Mouse (Mus musculus) limb, embryonic 13.5 days (tissue): Measurements from ENCODE around the gene Gal3st3. TPM values are rescaled to one million over a fixed set of nuclear protein-coding genes. Genes with fewer than 3 reads are reported as not detected.

Source experiments
- ATAC-seq: fragments of 200-750 bp; cut with Nextera tagmentation; 2 replicates; pipeline ENCODE4 v1.8.0; 2017; ENCODE audit warnings: low read depth, moderate number of reproducible peaks, moderate TSS enrichment; ENCODE audit not compliant: low FRiP score
- H3K27ac ChIP-seq: fragments of 300-500 bp; sonication (generic); 2 replicates; pipeline ENCODE4 v1.5.1; 2015; ENCODE audit warnings: inconsistent platforms, mild to moderate bottlenecking, moderate library complexity
- H3K27me3 ChIP-seq: fragments of 300-500 bp; sonication (generic); 2 replicates; pipeline ENCODE4 v1.6.1; 2015; ENCODE audit warnings: mild to moderate bottlenecking, inconsistent platforms
- H3K36me3 ChIP-seq: fragments of 300-500 bp; sonication (generic); 2 replicates; pipeline ENCODE4 v1.6.1; 2015; ENCODE audit warnings: inconsistent platforms, mild to moderate bottlenecking, moderate library complexity
- H3K4me1 ChIP-seq: fragments of 300-500 bp; sonication (generic); 2 replicates; pipeline ENCODE4 v1.6.1; 2015; ENCODE audit warnings: inconsistent platforms
- H3K4me2 ChIP-seq: fragments of 300-500 bp; sonication (generic); replicated peaks from 2 replicates; pipeline ENCODE4 v1.6.1; 2015; ENCODE audit warnings: inconsistent platforms, mild to moderate bottlenecking, moderate library complexity
- H3K4me3 ChIP-seq: fragments of 300-500 bp; sonication (generic); 2 replicates; pipeline ENCODE4 v1.5.1; 2015; ENCODE audit warnings: moderate library complexity, mild to moderate bottlenecking, inconsistent platforms
- H3K9ac ChIP-seq: fragments of 300-500 bp; sonication (generic); 2 replicates; pipeline ENCODE4 v1.6.1; 2015; ENCODE audit warnings: mild to moderate bottlenecking, inconsistent platforms
- H3K9me3 ChIP-seq: fragments of 300-500 bp; sonication (generic); 2 replicates; pipeline ENCODE4 v1.6.1; 2016; ENCODE audit warnings: inconsistent platforms
- WGBS: fragments of 180-500 bp; shearing (Covaris S2); methylation state at CpG from one replicate; pipeline ENCODE4 v1.1.7; 2015; 5-methylcytosine and 5-hydroxymethylcytosine counted together
- polyA plus RNA-seq: library from polyadenylated mRNA; unstranded; fragments of >200 nt; fragmentation: Nextera tagmentation; extraction: Ambion mirVana; gene quantifications from 2 replicates; pipeline ENCODE4 v1.2.1, GENCODE M21; 2015

Gene Gal3st3
- polyA plus RNA-seq, 1 experiment from 2014 or later: 9.7 TPM

- no peaks in the 10 kb centered on the region for H3K4me1 ChIP-seq
- no peak overlapping the region for H3K4me3 ChIP-seq
- no peak for ATAC-seq
- no peak overlapping the region for H3K27ac ChIP-seq
- H3K9ac ChIP-seq: no peak overlapping the region
- no peaks in the 10 kb centered on the region for H3K27me3 ChIP-seq
- no peaks in the 10 kb centered on the region for H3K36me3 ChIP-seq
- H3K4me2 ChIP-seq: no peak overlapping the region
- WGBS: no CpG with 5 or more reads among the region's 1 CpGs
- no peaks in the 10 kb centered on the region for H3K9me3 ChIP-seq
These were observed 57.9 kb downstream of the Gal3st3 start for GRCm38 (mm10) chr19:5356080-5356479.

Other genes starting within 250 kb of the Gal3st3 start
- 1.4 and 1.7 TPM in 2 replicates for gene Rin1, start 247.8 kb upstream of the Gal3st3 start, polyA plus RNA-seq
- 58.8 and 64.8 TPM in 2 replicates for gene Cd248, start 230.3 kb upstream of the Gal3st3 start, polyA plus RNA-seq
- gene Tmem151a, start 212.8 kb upstream of the Gal3st3 start, polyA plus RNA-seq: 2.7 TPM in 2 replicates
- gene Yif1a, start 209.8 kb upstream of the Gal3st3 start, polyA plus RNA-seq: 88.5 and 94.5 TPM in 2 replicates
- 34.5 and 35.2 TPM in 2 replicates for gene Cnih2, start 199.8 kb upstream of the Gal3st3 start, polyA plus RNA-seq
- 248 and 251 TPM in 2 replicates for gene Rab1b, start 191.3 kb upstream of the Gal3st3 start, polyA plus RNA-seq
- gene Klc2, start 179.8 kb upstream of the Gal3st3 start, polyA plus RNA-seq: 23.6 and 29.0 TPM in 2 replicates
- 26.7 and 28.9 TPM in 2 replicates for gene Pacs1, start 25.2 kb upstream of the Gal3st3 start, polyA plus RNA-seq
- gene Sf3b2, start 2.9 kb upstream of the Gal3st3 start, polyA plus RNA-seq: 393 and 399 TPM in 2 replicates
- not detected in 2 replicates for gene Catsper1, start 37.4 kb downstream of the Gal3st3 start, polyA plus RNA-seq
- gene Cst6, start 51.2 kb downstream of the Gal3st3 start, polyA plus RNA-seq: 1.2 and 1.9 TPM in 2 replicates
- 54.9 and 62.3 TPM in 2 replicates for gene Eif1ad, start 68.4 kb downstream of the Gal3st3 start, polyA plus RNA-seq
- 442 and 445 TPM in 2 replicates for gene Banf1, start 68.8 kb downstream of the Gal3st3 start, polyA plus RNA-seq
- 81.8 and 84.8 TPM in 2 replicates for gene Sart1, start 90.4 kb downstream of the Gal3st3 start, polyA plus RNA-seq
- gene Tsga10ip, start 104.2 kb downstream of the Gal3st3 start, polyA plus RNA-seq: 0.15 and 0.31 TPM in 2 replicates
- gene Drap1, start 126.6 kb downstream of the Gal3st3 start, polyA plus RNA-seq: 301 and 336 TPM in 2 replicates
- 74.6 and 77.9 TPM in 2 replicates for gene AI837181, start 126.8 kb downstream of the Gal3st3 start, polyA plus RNA-seq
- not detected in 2 replicates for gene Fosl1, start 149.2 kb downstream of the Gal3st3 start, polyA plus RNA-seq
- gene Ccdc85b, start 159.6 kb downstream of the Gal3st3 start, polyA plus RNA-seq: 6.2 and 7.0 TPM in 2 replicates
- gene Fibp, start 162.3 kb downstream of the Gal3st3 start, polyA plus RNA-seq: 129 and 131 TPM in 2 replicates
- 1.7 and 2.3 TPM in 2 replicates for gene Ctsw, start 170.2 kb downstream of the Gal3st3 start, polyA plus RNA-seq
- 209 and 216 TPM in 2 replicates for gene Efemp2, start 175.6 kb downstream of the Gal3st3 start, polyA plus RNA-seq
- 40.5 and 42.8 TPM in 2 replicates for gene Mus81, start 190.1 kb downstream of the Gal3st3 start, polyA plus RNA-seq
- 2,537 and 2,628 TPM in 2 replicates for gene Cfl1, start 192.1 kb downstream of the Gal3st3 start, polyA plus RNA-seq
- not detected in 2 replicates for gene 1700020D05Rik, start 205.5 kb downstream of the Gal3st3 start, polyA plus RNA-seq
- gene Snx32, start 212.2 kb downstream of the Gal3st3 start, polyA plus RNA-seq: 12.1 and 13.4 TPM in 2 replicates